Mouse (Mus musculus) liver, adult (tissue): ENCODE results near the gene 2210407C18Rik.
A peak's percentile ranks its signal among the peaks of the same experiment; 100 is the strongest.

ENCODE experiments used
- GATA4 ChIP-seq: IDR thresholded peaks from 2 replicates; pipeline ENCODE4 v1.6.1; 2014; ENCODE audit warnings: mild to moderate bottlenecking, low read length; ENCODE audit not compliant: insufficient replicate concordance

2210407C18Rik gene

GRCm38 (mm10) chr11:58607030-58607429 lies 8.8 kb downstream of the 2210407C18Rik start:
- TF ChIP-seq GATA4 = no peak

GRCm38 (mm10) chr11:58606177-58606919 lies 9.5 kb downstream of the 2210407C18Rik start:
- no peak for TF ChIP-seq GATA4

- peak; percentile 51; the same call in 1 of the 2 replicates for TF ChIP-seq GATA4
Observed at GRCm38 (mm10) chr11:58605228-58605627, 10.6 kb downstream of the 2210407C18Rik start.

GRCm38 (mm10) chr11:58604688-58605087 lies 11.2 kb downstream of the 2210407C18Rik start:
- no peak for TF ChIP-seq GATA4

- TF ChIP-seq GATA4 = no peak
Observed at GRCm38 (mm10) chr11:58602800-58603560, 12.9 kb downstream of the 2210407C18Rik start.

GRCm38 (mm10) chr11:58602062-58602461 lies 13.8 kb downstream of the 2210407C18Rik start:
- TF ChIP-seq GATA4 = no peak

GRCm38 (mm10) chr11:58597837-58598236 lies 18.0 kb downstream of the 2210407C18Rik start:
- no peak for TF ChIP-seq GATA4

GRCm38 (mm10) chr11:58594814-58595213 lies 21.1 kb downstream of the 2210407C18Rik start, which contains the start of gene Olfr324:
Gene Olfr324 (plus strand): TSS chr11:58595114.
- no peak for TF ChIP-seq GATA4

- no peak for TF ChIP-seq GATA4
Observed at GRCm38 (mm10) chr11:58588620-58589250, 27.1 kb downstream of the 2210407C18Rik start.

- TF ChIP-seq GATA4 = no peak
Observed at GRCm38 (mm10) chr11:58587898-58588348, 28.0 kb downstream of the 2210407C18Rik start.

GRCm38 (mm10) chr11:58578636-58579035 lies 37.2 kb downstream of the 2210407C18Rik start:
- no peak for TF ChIP-seq GATA4

GRCm38 (mm10) chr11:58577430-58577829 lies 38.4 kb downstream of the 2210407C18Rik start, which contains the start of gene Olfr325:
Gene Olfr325 (plus strand): TSS chr11:58577730.
- TF ChIP-seq GATA4 = no peak

- no peak for TF ChIP-seq GATA4
Observed at GRCm38 (mm10) chr11:58570405-58570804, 45.5 kb downstream of the 2210407C18Rik start, which contains the start of gene Olfr224. Gene Olfr224 (minus strand): TSS chr11:58570553.
